Mouse (Mus musculus): ENCODE data around the gene Mt3. TPM values are rescaled to one million over a fixed set of nuclear protein-coding genes. Genes with fewer than 3 reads are reported as not detected.
A peak's percentile ranks its signal among the peaks of the same experiment; 100 is the strongest.

The Mt3 gene
- total and polyA plus RNA-seq, 3 experiments: not detected

- H3K4me1 ChIP-seq (ENCODE audit: control insufficient read depth in 1 of 2, insufficient read depth in 2 of 2, low read length in 2 of 2): peaks cover 13 to 42% of the 10 kb centered on the region in 2 experiments
- peak within 1 kb of the TSS; percentile 74 for H3K4me3 ChIP-seq (ENCODE audit: control insufficient read depth in 1 of 2, insufficient read depth in 1 of 2, low read depth in 2 of 2, low read length in 2 of 2)
- H3K9me3 ChIP-seq (replicated peaks; ENCODE audit: insufficient read depth, low read length): no peaks in the 10 kb centered on the region
- peak within 1 kb of the TSS; percentile 88 for H3K27ac ChIP-seq (ENCODE audit: control insufficient read depth, low read depth, low read length)
- peak; percentile 97 for DNase-seq (ENCODE audit: low read depth, low spot score)
- H3K36me3 ChIP-seq (ENCODE audit: control insufficient read depth in 1 of 2, insufficient read depth in 2 of 2, low read length in 2 of 2): peaks cover 0 to 32% of the 10 kb centered on the region in 2 experiments; a peak in 2 of 4 replicates
- H3K27me3 ChIP-seq (ENCODE audit: control insufficient read depth in 1 of 2, insufficient read depth in 2 of 2, low read length in 2 of 2): no peaks in the 10 kb centered on the region
- peak within 1 kb of the TSS; percentile 78 for H3K9ac ChIP-seq (ENCODE audit: control insufficient read depth, low read depth, low read length, poor library complexity, severe bottlenecking)
- H3K79me2 ChIP-seq (ENCODE audit: control insufficient read depth, insufficient read depth, low read length, poor library complexity): peaks cover 21% of the 10 kb centered on the region
- TF ChIP-seq E2F4 (IDR thresholded peaks at IDR 0.05; ENCODE audit: borderline replicate concordance, low read depth, low read length) (0 out of 2 replicates have a peak, but pooled peaks have one; percentile 33), UBTF (IDR thresholded peaks at IDR 0.05; ENCODE audit: borderline replicate concordance, insufficient read depth, low read depth, low read length) (no peak), EP300 (IDR thresholded peaks at IDR 0.05; ENCODE audit: low read depth in 1 of 2, low read length in 2 of 2) (no peak; a peak in 2 of 4 replicates), ZC3H11A (IDR thresholded peaks at IDR 0.05; ENCODE audit: low read depth, low read length) (no peak), USF2 (IDR thresholded peaks at IDR 0.05; ENCODE audit: borderline replicate concordance in 1 of 2, insufficient read depth in 1 of 2, low read depth in 1 of 2, low read length in 2 of 2) (peak; percentile 29 to 78; a peak in 2 of 4 replicates), ELF1 (IDR thresholded peaks at IDR 0.05; ENCODE audit: low read depth, low read length) (no peak), CHD2 (IDR thresholded peaks at IDR 0.05; ENCODE audit: low read length) (no peak), POLR2AphosphoS5 (IDR thresholded peaks at IDR 0.05; ENCODE audit: borderline replicate concordance, low read depth, low read length) (no peak), BHLHE40 (IDR thresholded peaks at IDR 0.05; ENCODE audit: borderline replicate concordance, low read depth, low read length) (peak; percentile 94), MXI1 (IDR thresholded peaks at IDR 0.05; ENCODE audit: low read depth, low read length) (peak; percentile 90), MYB (IDR thresholded peaks at IDR 0.05; ENCODE audit: low read depth, low read length) (no peak), RCOR1 (IDR thresholded peaks at IDR 0.05; ENCODE audit: low read depth, low read length) (0 out of 2 replicates have a peak, but pooled peaks have one; percentile 7), RAD21 (IDR thresholded peaks at IDR 0.05; ENCODE audit: low read depth, low read length) (no peak), KAT2A (conservative IDR thresholded peaks at IDR 0.05; ENCODE audit: low read depth, low read length) (no peak), MEF2A (IDR thresholded peaks at IDR 0.05; ENCODE audit: extremely low read depth, insufficient replicate concordance, low read depth, low read length, poor library complexity, severe bottlenecking) (no peak), GABPA (IDR thresholded peaks at IDR 0.05; ENCODE audit: low read depth, low read length) (no peak), POLR2AphosphoS2 (IDR thresholded peaks at IDR 0.05; ENCODE audit: low read length) (peak; percentile 99; the same call in 1 of the 2 replicates), ZKSCAN1 (IDR thresholded peaks at IDR 0.05; ENCODE audit: low read depth, low read length) (no peak), CTCF (IDR thresholded peaks at IDR 0.05 in 2 of 3, conservative IDR thresholded peaks at IDR 0.05 in 1 of 3; ENCODE audit: control insufficient read depth in 1 of 3, insufficient read depth in 1 of 3, low read depth in 2 of 3, low read length in 3 of 3, poor library complexity in 1 of 3, severe bottlenecking in 1 of 3) (no peak), SMC3 (IDR thresholded peaks at IDR 0.05; ENCODE audit: low read depth, low read length) (no peak), TAL1 (IDR thresholded peaks at IDR 0.05; ENCODE audit: low read length) (no peak), USF1 (IDR thresholded peaks at IDR 0.05; ENCODE audit: low read depth, low read length) (peak; percentile 96), MAZ (IDR thresholded peaks at IDR 0.05; ENCODE audit: low read depth, low read length) (peak; percentile 70; the same call in 1 of the 2 replicates), SIN3A (IDR thresholded peaks at IDR 0.05; ENCODE audit: low read length) (peak; percentile 77), MYC (IDR thresholded peaks at IDR 0.05; ENCODE audit: low read depth, low read length) (peak; percentile 81), MAFK (IDR thresholded peaks at IDR 0.05; ENCODE audit: borderline replicate concordance, low read depth, low read length) (no peak), GATA1 (IDR thresholded peaks at IDR 0.05; ENCODE audit: low read depth, low read length) (no peak), NELFE (IDR thresholded peaks at IDR 0.05; ENCODE audit: low read depth, low read length) (peak; percentile 99; the same call in 1 of the 2 replicates), HCFC1 (IDR thresholded peaks at IDR 0.05; ENCODE audit: low read depth, low read length) (peak; percentile 63; the same call in 1 of the 2 replicates), ETS1 (IDR thresholded peaks at IDR 0.05; ENCODE audit: low read depth, low read length) (peak; percentile 71; the same call in 1 of the 2 replicates), ZMIZ1 (IDR thresholded peaks at IDR 0.05; ENCODE audit: low read depth, low read length) (no peak), JUND (IDR thresholded peaks at IDR 0.05; ENCODE audit: low read depth, low read length) (no peak), TCF12 (IDR thresholded peaks at IDR 0.05; ENCODE audit: low read depth, low read length) (peak; percentile 58), TBP (IDR thresholded peaks at IDR 0.05; ENCODE audit: low read depth, low read length) (peak; percentile 97), NRF1 (IDR thresholded peaks at IDR 0.05; ENCODE audit: insufficient read depth, low read depth, low read length, poor library complexity, severe bottlenecking) (peak; percentile 82)
Observed at GRCm38 (mm10) chr8:94172075-94172808, 19.8 kb downstream of the Mt3 start, which contains the start of gene Mt2. TSS of gene Mt2 (plus strand) at chr8:94172664.
